27 mouse cellular contexts compared by ENCODE assay signal in genomic region chr12:28085460-28085859, GRCm38 (mm10).
DNase-seq lines count a peak whose midpoint lies in the region; ATAC-seq lines count a peak whose summit lies in the region.
"Had no signal": no experiment of that assay in that cellular context is flagged by ENCODE, and none has a peak within 500 bp of the region (broad histone marks: within the 10 kb centered on the region; RNA-seq: fewer than 3 reads in every experiment).

No protein-coding gene starts in this region.

- no peak overlapping the region for H3K9ac ChIP-seq in hindbrain, embryonic 14.5 days
- H3K9ac ChIP-seq in hindbrain, embryonic 11.5 days (ENCODE audit: low read depth, low read length): no peak overlapping the region
- H3K9ac ChIP-seq in forebrain, embryonic 15.5 days (replicated peaks): no peak overlapping the region
- H3K9ac ChIP-seq: heart, embryonic 13.5 days; kidney, embryonic 15.5 days; limb, embryonic 15.5 days; liver, embryonic 14.5 days; lung, embryonic 14.5 days; stomach, embryonic 15.5 days had no signal

- ATAC-seq in hindbrain, embryonic 14.5 days (ENCODE audit: low FRiP score): no peak
- ATAC-seq in hindbrain, embryonic 11.5 days (ENCODE audit: low FRiP score): no peak
- ATAC-seq in forebrain, embryonic 15.5 days (replicated peaks): peak; percentile 86
- ATAC-seq: midbrain, embryonic 16.5 days; Patski had no signal

- whole genome bisulfite sequencing in hindbrain, embryonic 14.5 days: 60% methylated on average over 4 of the region's 4 CpGs
- 82% methylated on average over 4 of the region's 4 CpGs for WGBS in hindbrain, embryonic 11.5 days
- WGBS in forebrain, embryonic 15.5 days: 19% methylated on average over 4 of the region's 4 CpGs

- no peak overlapping the region for H3K4me2 ChIP-seq in hindbrain, embryonic 14.5 days (replicated peaks)
- no peak overlapping the region for H3K4me2 ChIP-seq in hindbrain, embryonic 11.5 days (replicated peaks; ENCODE audit: low read depth, low read length)
- H3K4me2 ChIP-seq in forebrain, embryonic 15.5 days (replicated peaks): no peak overlapping the region
- H3K4me2 ChIP-seq: heart, embryonic 13.5 days; kidney, embryonic 15.5 days; limb, embryonic 15.5 days; lung, embryonic 14.5 days; stomach, embryonic 15.5 days had no signal

- H3K27me3 ChIP-seq in hindbrain, embryonic 14.5 days (ENCODE audit: control insufficient read depth, insufficient read depth, low read length): no peaks in the 10 kb centered on the region
- H3K27me3 ChIP-seq in hindbrain, embryonic 11.5 days (ENCODE audit: control insufficient read depth, insufficient read depth, low read length): no peaks in the 10 kb centered on the region
- H3K27me3 ChIP-seq in forebrain, embryonic 15.5 days: no peaks in the 10 kb centered on the region
- H3K27me3 ChIP-seq: CH12.LX; heart, embryonic 13.5 days; kidney, embryonic 15.5 days; limb, embryonic 15.5 days; megakaryocyte, embryonic 14.5 days; Patski; stomach, embryonic 15.5 days had no signal

- no peak overlapping the region for H3K4me3 ChIP-seq in hindbrain, embryonic 14.5 days (replicated peaks; ENCODE audit: low read length)
- H3K4me3 ChIP-seq in hindbrain, embryonic 11.5 days (ENCODE audit: low read depth, low read length): no peak overlapping the region
- no peak overlapping the region for H3K4me3 ChIP-seq in forebrain, embryonic 15.5 days
- H3K4me3 ChIP-seq: heart, embryonic 13.5 days; kidney, embryonic 15.5 days; limb, embryonic 15.5 days; megakaryocyte, embryonic 14.5 days; stomach, embryonic 15.5 days had no signal

- no peaks in the 10 kb centered on the region for H3K36me3 ChIP-seq in hindbrain, embryonic 14.5 days (replicated peaks; ENCODE audit: control insufficient read depth, insufficient read depth)
- no peaks in the 10 kb centered on the region for H3K36me3 ChIP-seq in hindbrain, embryonic 11.5 days (ENCODE audit: control insufficient read depth, insufficient read depth, low read length)
- no peaks in the 10 kb centered on the region for H3K36me3 ChIP-seq in forebrain, embryonic 15.5 days
- H3K36me3 ChIP-seq: G1E; heart, embryonic 13.5 days; kidney, embryonic 15.5 days; limb, embryonic 15.5 days; stomach, embryonic 15.5 days had no signal

- no peaks in the 10 kb centered on the region for H3K9me3 ChIP-seq in hindbrain, embryonic 14.5 days (ENCODE audit: control insufficient read depth, low read length)
- no peaks in the 10 kb centered on the region for H3K9me3 ChIP-seq in hindbrain, embryonic 11.5 days (ENCODE audit: control insufficient read depth, low read length)
- H3K9me3 ChIP-seq in forebrain, embryonic 15.5 days: no peaks in the 10 kb centered on the region
- H3K9me3 ChIP-seq: heart, embryonic 13.5 days; kidney, embryonic 15.5 days; limb, embryonic 15.5 days; megakaryocyte, embryonic 14.5 days; stomach, embryonic 15.5 days had no signal

- no peak overlapping the region for H3K27ac ChIP-seq in hindbrain, embryonic 14.5 days
- H3K27ac ChIP-seq in hindbrain, embryonic 11.5 days (ENCODE audit: low read depth, low read length): no peak overlapping the region
- no peak overlapping the region for H3K27ac ChIP-seq in forebrain, embryonic 15.5 days (replicated peaks)
- H3K27ac ChIP-seq: heart, embryonic 13.5 days; kidney, embryonic 15.5 days; limb, embryonic 15.5 days; liver, embryonic 14.5 days; stomach, embryonic 15.5 days had no signal

- H3K4me1 ChIP-seq in hindbrain, embryonic 14.5 days (replicated peaks; ENCODE audit: control insufficient read depth, insufficient read depth, low read length): no peaks in the 10 kb centered on the region
- H3K4me1 ChIP-seq in hindbrain, embryonic 11.5 days (replicated peaks; ENCODE audit: control insufficient read depth, insufficient read depth, low read length): no peaks in the 10 kb centered on the region
- H3K4me1 ChIP-seq in forebrain, embryonic 15.5 days: no peaks in the 10 kb centered on the region; the same call in 1 of the 2 replicates
- H3K4me1 ChIP-seq: kidney, embryonic 15.5 days; limb, embryonic 15.5 days; megakaryocyte, embryonic 14.5 days; stomach, embryonic 15.5 days had no signal

- peak; percentile 43 for DNase-seq in hindbrain, embryonic 14.5 days (ENCODE audit: low spot score)
- DNase-seq in hindbrain, embryonic 11.5 days (ENCODE audit: low spot score): no peak
- peak; percentile 25 for DNase-seq in retina, postnatal 1 day
- no peak for DNase-seq in retina, embryonic 14.5 days (ENCODE audit: low spot score)
- DNase-seq in telencephalon, adult 2 months (ENCODE audit: low read depth, low spot score): peak; percentile 26
- DNase-seq in cerebellum, postnatal 25 days: no peak
- DNase-seq: adrenal gland, postnatal 36 days; B cell, adult 2 months; cerebellum, adult 18-20 months; gastrocnemius, postnatal 25 days; heart, adult 18-20 months; heart, postnatal 14 days; kidney, adult 11 months; kidney, postnatal 4 days; lung, embryonic 14.5 days; thymus, adult 2 months had no signal

Comparison
In these comparisons a context has a peak if more than half of its experiments do, and no peak if none do; other contexts are left out.
1. DNase-seq: peak in hindbrain, embryonic 14.5 days (single experiment), retina, postnatal 1 day (single experiment) and telencephalon, adult 2 months (single experiment); none in hindbrain, embryonic 11.5 days (single experiment), retina, embryonic 14.5 days (single experiment) and cerebellum, postnatal 25 days (0 of 2).